Mouse (Mus musculus) forelimb bud, embryonic 11.5 days (tissue): ENCODE data around the gene Ankib1.
"Not testable (repeated sequence)": the region's sequence is repeated elsewhere in the genome, so short reads cannot be mapped to it uniquely, and the experiment has no call there.

ENCODE experiments used
- DNase-seq: peaks from one replicate; pipeline ENCODE4 v3.0.0-alpha.2; 2012; ENCODE audit warnings: low read depth, low spot score

Gene Ankib1

DNA sequence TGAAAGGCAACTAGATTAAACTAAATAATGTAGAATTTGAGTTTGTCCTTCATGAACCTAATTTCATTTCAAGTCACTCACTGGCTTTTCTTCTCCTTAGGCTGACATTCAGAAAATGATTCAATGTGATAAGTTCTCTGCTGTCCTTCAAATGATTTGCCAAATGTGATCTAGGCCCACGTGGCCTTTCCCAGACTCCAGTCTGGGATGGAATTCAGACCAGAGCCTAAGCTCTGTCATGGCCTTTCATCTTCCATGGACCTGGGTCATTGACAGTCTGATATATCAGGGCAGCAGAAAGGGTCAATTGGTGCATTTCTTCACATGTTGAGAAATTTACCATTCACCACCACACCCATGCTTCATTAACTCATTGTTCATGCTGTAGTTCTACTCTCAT, 77.2 kb downstream of the Ankib1 start:
- no peak for DNase-seq

DNA sequence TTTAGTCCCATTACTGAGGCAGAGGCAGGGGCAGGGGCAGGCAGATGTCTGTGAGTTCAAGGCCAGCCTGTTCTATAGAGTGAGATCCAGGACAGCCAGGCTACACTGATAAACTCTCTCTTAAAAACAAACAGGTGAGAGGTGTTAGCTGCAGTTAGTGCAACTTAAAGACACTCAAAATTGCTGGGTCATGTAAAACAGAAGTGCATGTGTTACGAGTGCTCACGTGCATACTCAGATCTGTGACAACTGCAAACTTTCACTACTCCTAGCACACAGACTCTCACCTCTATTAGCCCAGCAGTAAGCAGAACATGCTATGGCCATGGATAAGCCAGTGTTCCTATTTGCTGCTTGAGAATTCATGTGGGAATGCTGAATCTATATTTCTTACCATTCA, 79.3 kb downstream of the Ankib1 start:
- no peak for DNase-seq

DNA sequence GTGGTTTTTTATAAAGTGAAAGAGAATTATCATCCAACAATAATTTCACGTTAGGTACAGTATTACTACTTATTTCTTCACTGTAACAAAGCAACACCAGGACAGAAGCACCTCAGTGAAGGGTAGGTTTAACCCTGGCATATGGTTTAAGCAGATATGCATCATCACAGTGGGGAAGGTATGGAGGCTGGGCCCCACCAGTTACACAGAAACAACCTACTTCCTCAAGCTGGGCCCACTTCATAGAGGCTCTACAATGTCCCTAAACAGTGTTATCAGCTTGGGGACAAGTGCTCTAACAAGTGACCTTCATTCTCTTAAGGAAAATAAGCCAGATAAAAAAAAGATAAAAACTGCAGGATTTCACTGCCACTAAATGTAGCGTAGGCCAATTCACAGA, 79.9 kb downstream of the Ankib1 start:
- DNase-seq = no peak

DNA sequence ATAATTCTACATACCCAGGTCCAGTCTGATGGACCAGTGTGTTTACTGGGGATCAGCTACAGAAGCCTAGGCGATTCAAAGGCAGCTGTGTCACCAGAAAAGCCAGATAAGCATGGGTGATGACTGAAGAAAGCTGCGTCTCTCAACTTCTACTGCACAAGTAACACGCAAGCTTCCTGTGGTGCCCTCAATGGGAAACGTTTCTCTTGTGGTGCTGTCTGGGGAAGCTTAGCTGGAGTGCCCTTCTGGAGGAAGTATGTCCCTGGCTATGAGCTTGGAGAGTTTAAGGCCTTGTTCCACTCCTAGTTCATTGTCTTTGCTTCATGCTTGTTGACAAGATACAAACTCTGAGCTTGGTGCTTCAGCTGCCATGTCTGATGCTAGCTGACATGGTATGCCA, 83.4 kb downstream of the Ankib1 start:
- no peak for DNase-seq

DNA sequence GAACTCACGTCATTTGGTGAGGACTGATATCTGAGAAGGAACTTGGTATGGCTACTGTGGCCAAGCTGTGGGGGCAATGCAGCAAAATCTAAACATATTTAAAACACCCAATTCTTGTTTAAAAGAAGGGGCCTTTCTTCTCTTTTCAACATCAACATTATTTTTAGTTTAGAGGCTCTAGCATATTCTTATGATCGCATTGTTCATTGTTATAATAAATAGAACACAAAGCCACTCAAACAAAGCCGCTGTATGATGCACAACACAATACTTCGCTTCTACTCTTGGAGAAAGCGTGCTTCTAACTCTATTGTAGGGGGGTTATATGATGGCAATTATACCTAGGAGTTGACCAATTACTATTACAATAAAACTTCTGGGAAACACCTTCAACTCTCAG, 86.9 kb downstream of the Ankib1 start:
- DNase-seq = no peak

DNA sequence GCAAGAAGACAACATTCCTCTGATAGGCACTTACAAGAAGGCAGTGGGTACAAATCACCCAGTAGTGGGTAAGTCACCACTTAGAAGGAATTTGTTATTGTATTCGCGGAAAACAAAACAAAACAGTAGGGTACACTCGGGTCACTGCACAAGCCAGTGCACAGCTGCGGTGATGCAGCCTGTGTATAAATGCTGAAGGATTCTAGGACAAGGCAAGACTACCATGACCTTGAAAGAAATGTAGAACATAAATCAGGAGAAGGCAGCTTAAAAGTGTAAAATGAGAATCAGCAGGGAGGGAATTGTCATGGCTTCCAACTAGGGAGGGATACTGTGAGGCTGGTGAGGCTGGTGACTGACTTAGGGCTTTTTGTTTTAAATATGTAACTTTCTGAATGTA, 100.5 kb downstream of the Ankib1 start:
- DNase-seq = no peak

DNA sequence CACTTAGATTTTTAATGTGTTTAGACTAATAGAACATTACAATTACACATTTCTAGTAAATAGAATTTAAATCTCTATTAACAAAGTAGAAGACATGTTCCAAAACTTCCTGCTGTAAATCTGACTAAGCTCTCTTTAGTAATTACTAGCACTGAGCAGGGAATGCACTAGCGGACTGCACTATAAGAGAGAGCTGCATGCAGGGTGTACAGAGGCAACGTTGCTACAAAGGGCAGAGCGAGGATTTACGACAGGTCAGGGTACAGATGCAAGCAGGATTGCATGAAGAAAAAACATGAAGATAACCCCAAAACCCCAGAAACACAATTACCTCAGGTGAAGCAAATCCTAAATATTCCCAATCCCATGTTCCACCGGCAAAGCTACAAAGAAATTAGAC, 102.7 kb downstream of the Ankib1 start:
- DNase-seq = no peak

DNA sequence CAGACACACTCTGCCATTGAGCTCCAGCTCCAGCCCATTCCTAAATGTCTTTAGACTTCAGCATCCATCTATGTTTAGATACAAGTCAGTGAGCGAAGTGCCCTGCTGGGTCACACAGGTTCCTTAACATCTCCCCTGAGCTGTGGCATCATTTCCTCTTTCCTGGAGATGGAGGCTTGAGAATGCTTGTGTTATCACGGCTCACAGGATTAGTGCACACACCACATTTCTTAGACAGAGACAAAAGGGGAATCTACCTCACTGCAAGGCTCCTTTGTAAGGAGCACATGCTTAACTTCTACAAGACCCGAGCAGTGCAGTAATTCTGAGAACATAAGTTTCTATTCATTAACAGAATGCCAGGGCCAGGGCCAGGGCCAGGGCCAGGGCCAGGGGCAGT, 106.7 kb downstream of the Ankib1 start:
- no peak for DNase-seq

DNA sequence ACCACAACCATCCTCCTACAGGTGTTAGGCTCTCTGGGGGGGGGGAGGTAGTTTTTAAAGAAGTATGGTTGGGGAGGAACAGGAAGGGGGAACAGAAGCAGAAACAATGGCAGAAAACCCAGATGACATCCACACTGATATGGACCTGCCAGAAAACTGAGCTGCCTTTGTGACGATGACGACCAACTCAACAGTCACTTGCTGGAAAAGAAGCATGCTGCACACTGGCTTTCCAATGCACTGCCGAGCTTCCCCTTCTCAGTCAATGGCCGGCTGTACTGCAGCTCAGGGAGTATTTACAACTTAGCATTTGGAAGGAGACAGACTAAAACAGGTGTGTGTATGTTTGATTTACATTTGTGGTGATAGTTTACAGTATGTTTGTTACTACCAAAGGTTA, 107.5 kb downstream of the Ankib1 start:
- DNase-seq = no peak

DNA sequence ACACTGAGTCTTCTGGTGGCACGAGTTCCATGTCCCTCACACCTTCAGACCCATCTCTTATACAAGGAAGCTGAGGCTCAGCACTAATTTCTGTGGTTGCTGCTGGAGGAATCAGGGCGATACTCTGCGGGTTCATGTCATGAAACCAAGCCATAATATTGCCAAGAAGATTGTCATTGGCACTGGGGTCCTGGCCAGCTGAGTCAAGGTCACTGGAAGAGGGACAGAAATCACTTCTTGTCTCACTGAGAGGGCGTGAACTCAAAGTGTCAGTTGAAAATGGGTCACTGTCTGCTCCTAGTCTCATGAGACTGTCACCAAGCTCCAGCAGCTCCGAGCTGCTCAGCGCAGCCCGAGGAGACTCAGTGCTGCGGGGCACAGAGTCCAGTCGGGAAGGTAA, 109.8 kb downstream of the Ankib1 start:
- no peak for DNase-seq

DNA sequence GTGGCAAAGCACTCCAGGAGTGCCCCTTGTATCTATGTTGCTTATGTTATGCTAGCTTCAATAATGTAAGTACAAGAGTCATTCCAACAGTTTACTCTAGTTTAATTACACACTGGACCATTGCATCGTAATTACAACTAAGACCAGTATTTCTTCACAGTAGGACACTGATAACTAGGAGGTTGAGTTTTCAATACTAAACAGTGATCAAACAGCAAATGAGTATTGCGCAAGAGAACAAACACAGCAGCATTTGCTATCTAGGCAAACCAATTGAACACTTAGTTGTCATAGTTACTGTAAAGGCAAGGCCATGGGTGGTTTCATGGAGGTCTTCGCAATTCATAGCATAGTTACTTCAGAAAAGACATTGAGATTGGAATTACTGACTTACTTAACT, 111.4 kb downstream of the Ankib1 start:
- DNase-seq = no peak

DNA sequence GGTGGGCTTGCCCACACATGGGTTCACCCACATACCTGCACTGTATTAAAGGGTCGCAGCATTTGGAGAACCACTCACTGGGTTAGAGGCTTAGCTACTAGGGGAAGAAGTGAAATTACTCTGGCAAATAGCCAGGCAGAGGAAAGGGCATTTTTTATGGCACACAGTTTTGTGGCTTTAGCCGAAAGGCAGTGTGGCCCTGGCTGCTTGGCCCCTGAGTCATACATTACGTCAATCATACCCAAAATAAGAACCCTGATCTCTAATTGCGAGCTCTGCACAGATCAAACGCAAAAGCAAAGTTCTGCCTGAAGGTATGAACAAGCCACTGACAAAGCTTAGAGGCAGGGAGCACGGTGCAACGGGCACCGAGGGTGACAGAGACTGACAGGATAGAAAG, 114.4 kb downstream of the Ankib1 start:
- no peak for DNase-seq

DNA sequence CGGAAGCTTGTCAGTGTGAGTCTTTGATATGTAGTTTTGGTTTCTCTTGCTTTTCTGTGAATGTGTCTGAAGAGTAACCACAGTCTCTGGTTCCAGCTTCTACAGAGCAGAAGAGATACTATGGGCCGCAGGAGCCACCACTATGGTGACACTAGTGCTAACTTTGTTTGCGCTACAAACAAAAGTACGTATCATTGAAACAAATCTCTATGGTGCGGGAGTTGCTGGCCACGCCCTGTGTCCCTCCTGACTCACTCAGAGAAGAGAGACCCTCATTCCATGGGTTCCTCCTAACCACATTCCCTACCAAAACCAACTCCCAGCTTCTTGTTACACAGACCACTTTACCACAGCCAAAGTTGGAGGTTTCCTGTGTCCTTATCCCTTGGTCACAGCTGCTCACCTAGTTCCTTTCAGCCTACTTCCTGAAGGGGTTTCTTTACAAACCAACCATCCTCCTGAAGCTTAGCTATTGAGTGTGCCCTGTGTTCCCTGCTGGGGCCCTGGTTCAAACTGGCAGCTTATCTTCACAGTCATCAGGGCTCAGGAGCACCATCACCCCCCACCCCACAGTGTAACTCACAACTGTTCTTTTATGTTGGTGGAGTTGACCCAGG, 132.7 kb downstream of the Ankib1 start:
- no peak for DNase-seq

DNA sequence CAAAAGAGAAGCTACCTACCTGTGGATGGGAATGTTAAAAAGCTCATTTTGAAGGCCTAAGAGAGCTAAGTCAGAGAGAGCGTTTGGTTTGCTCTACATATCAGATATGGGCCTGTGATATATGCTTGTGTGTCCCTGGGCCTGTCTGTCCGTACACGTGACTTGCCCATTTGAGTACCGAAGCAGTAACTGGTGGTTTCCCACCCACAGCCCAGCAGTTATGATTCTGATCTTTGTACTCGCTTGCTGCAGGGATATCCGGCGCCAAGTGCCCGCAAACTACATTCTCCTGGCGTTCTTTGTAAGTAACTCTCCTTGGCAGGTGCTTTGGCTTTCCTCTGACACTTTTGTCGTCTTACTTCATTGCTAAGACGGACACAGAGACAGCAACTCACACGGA, 136.1 kb downstream of the Ankib1 start:
- no peak for DNase-seq

DNA sequence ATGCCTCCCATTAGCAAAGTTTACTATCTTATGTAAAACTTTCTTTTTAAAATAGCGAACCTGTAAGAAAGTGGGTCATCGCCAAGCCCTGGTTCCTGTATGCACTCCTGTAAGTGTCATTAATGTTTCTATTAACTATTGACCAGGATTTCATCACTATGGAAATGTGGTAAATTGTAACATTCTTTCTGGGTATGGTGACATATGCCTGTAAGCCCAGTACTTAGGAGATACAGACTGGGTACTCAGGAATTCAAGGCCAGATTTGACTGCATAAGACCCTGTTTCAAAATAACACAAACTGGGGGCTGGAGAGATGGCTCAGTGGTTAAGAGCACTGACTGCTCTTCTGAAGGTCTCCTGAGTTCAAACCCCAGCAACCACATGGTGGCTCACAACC, 137.5 kb downstream of the Ankib1 start:
- DNase-seq = no peak

DNA sequence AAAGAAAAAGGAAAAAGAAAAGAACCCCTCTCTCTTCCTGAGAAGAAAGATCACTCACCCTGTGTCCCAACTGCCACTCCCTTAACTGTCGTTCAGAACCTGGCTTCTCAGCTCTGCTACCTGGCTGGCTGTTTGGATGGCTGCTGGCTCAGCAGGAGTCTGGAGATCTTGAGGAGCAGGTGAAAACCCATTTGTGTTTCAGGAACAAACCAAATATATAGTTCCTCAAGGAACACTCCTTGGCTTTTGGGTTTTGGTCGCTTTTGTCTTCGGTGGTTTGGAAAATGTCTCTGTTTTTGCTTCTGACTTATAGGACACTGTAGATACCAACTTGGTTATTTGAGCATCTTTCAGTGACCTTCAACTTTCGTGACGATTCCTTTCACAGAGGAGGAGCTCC, 145.6 kb downstream of the Ankib1 start, which contains the start of gene Gatad1:
TSS of gene Gatad1 (minus strand) at position 101 of the 400 bp plus-strand sequence.
- DNase-seq = no peak

DNA sequence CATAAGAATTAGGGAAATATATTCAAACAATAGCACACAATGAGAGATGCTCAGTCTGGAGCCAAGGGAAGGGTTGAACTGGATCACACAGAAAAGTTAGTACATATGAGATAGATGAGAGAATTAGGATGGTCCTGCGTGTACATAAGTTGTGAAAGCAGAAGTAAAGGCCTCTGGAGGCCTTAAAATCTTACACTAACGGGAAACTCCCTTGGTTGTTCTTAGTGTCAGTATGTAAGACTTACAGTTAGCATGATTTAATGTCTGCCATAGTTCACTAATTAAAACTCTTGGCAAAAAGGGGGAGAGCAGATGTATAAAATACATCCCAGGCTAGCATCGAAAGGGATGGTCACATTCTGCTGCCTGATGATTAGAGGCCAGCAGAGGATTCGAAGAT, 148.9 kb downstream of the Ankib1 start:
- DNase-seq = no peak

DNA sequence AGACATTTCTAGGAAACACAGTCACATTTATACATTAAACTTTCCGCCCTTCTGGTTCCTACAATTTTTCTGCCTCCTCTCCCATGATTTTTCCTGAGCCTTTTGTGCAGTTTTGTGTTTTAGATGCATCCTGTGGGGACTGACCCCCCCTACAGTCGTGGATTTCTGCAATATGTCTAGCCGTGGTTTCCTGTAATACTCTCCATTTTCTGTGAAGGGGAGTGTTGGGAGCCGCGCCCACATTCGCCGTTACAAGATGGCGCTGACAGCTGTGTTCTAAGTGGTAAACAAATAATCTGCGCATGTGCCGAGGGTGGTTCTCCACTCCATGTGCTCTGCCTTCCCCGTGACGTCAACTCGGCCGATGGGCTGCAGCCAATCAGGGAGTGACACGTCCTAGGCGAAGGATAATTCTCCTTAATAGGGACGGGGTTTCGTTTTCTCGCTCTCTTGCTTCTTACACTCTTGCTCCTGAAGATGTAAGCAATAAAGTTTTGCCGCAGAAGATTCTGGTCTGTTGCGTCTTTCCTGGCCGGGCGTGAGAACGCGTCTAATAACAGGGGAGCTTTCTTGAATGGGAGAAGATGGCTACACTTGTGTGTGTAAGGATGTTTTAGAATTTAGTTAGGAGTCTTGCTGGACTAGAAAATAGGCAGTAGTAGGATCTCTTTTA, 149.7 kb downstream of the Ankib1 start:
- DNase-seq = not testable (repeated sequence)

DNA sequence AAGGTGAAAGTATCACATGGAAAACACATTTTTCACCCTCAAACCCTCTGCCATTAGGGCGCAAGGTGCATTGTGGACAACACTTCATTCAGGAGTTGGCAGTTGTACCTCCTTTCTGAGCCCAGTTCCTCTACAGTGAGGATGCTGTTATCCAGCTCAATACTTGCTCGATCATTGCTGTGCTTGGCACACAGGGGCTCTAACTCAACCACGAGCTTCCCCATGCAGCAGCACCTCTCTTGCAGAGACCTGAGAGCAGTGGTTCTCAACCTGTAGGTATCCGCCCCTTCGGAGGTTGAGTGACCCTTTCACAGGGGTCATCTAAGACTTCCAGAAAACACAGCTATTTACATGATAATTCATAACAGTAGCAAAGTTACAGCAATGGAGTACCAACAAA, 151.1 kb downstream of the Ankib1 start:
- DNase-seq = no peak

DNA sequence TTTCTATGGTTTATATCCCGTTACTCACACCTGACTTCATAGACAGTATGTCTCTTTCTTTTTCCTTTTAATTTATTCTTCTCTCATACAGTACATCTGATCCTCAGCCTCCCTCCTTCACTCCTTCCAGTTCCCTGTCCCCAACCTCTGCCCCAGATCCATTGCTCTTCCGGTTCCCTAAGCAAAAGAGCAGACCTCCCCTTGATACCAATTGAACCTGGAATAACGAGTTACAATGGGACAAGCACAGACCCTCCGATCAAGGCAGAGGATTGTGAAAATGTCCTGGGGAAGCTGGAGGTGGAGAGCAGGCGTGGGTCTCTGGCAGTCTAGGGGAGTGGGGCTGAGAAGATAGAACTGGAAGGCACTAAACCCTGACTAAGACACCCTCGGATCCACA, 151.8 kb downstream of the Ankib1 start, which contains the start of gene Tmbim7:
TSS of gene Tmbim7 (plus strand) at position 301 of the 400 bp plus-strand sequence.
- DNase-seq = no peak

DNA sequence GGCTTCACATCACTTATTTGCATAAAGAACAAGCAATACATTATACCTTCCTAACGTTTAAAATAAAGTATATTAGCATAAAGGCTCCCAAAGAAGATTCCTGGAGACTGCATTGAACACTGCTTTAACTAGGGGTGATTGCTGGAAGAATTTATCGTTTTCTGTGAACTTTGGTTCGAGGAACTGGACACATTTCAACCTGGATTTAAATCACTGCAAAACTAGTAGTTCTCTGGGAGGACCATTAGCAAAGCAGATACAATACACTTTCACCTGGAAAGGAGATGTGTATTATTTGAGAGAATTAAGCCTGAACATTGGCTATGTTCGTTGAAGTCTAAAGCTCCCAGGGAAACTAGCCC, 153.9 kb downstream of the Ankib1 start:
- no peak for DNase-seq

DNA sequence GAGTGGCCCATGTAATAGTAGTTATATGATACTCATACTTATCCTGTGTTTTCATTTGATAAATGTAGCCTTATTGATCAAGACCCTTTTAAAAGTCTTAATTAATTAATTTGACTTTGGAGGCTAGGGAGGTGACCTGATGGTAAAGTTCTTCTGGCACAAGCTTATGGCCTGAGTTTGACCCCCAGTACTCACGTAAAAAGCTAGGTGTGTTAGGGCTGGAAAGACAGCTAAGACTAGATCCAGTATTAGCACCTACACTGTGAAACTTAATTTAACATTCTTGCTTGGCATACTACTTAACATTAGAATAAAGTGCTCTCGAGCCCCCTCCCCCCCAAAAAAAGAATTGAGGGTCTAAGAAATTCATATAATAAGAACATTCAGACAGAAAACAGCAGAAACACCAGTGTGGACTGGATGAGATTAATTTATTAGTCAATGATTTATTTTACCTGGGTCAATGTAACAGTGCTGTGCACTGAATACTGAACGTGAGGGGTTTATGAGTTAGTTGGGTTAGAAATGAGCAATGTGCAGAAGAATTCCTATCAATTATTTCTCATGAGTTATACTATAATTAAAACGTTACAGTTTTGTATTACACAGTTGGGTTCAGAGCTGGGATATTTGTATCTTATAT, 154.4 kb downstream of the Ankib1 start:
- DNase-seq = no peak

DNA sequence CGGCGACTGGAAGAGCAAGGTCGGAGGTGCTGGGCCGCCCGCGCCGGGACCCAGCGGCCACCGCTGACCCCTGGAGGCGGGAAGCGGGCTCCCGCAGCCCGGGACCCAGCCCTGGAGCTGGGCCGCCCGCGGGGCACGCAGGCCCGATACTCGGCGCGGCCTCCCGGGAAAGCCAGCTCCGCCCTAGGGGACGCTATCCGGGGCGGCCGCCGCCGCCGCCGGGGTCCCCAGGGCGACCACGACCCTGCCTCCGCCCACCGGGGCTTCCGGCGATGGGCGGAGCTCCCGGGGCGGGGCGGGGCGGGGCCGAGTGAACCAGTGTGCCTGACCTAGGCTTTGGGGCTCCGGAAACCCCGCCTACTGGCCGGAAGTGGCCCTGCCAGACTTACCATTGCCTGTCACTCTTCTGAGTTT, 155.0 kb downstream of the Ankib1 start:
- peak; percentile 86 for DNase-seq
